Mouse (Mus musculus): Measurements from ENCODE around the gene Zbtb9. TPM values are rescaled to one million over a fixed set of nuclear protein-coding genes. Genes with fewer than 3 reads are reported as not detected.

Zbtb9 gene
- total and polyA plus RNA-seq, 3 experiments = 10.7 to 13.4 TPM; not detected in 1

DNA sequence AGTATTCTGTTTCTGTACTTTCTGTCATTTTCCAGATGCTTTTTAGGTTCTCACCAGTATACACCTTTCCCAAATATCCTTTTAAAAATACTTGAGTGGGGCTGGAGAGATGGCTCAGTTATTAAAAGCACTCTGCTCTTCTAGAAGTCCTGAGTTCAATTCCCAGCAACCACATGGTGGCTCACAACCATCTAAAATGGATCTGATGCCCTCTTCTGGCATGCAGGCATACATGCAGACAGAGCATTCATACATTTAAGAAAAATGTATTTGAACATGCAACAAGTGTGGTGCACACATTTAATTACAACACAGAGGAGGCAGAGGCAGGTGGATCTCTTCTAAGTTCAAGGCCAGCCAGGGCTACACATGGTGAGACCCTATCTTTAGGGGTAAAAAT lies 2.4 kb downstream of the Zbtb9 start:
- H3K4me3 ChIP-seq (ENCODE audit: control insufficient read depth in 1 of 2, insufficient read depth in 1 of 2, low read depth in 2 of 2, low read length in 2 of 2) = no peak overlapping the region
- H3K4me1 ChIP-seq (ENCODE audit: control insufficient read depth in 1 of 2, insufficient read depth in 2 of 2, low read length in 2 of 2) = peaks cover 0 to 35% of the 10 kb centered on the region in 2 experiments
- no peaks in the 10 kb centered on the region for H3K9me3 ChIP-seq (replicated peaks; ENCODE audit: insufficient read depth, low read length)
- H3K79me2 ChIP-seq (ENCODE audit: control insufficient read depth, insufficient read depth, low read length, poor library complexity) = peaks cover 37% of the 10 kb centered on the region
- DNase-seq (ENCODE audit: low read depth, low spot score) = no peak
- H3K9ac ChIP-seq (ENCODE audit: control insufficient read depth, low read depth, low read length, poor library complexity, severe bottlenecking) = no peak overlapping the region
- no peak for TF ChIP-seq NELFE (IDR thresholded peaks at IDR 0.05; ENCODE audit: low read depth, low read length)
- TF ChIP-seq ZNF384 (IDR thresholded peaks at IDR 0.05; ENCODE audit: low read depth, low read length) = no peak
- peak; percentile 35 for TF ChIP-seq RAD21 (IDR thresholded peaks at IDR 0.05; ENCODE audit: low read depth, low read length)
- no peak for TF ChIP-seq POLR2A (IDR thresholded peaks at IDR 0.05; ENCODE audit: control insufficient read depth in 1 of 2, insufficient read depth in 1 of 2, low read depth in 1 of 2, low read length in 2 of 2, poor library complexity in 1 of 2)
- TF ChIP-seq SIN3A (IDR thresholded peaks at IDR 0.05; ENCODE audit: low read length) = no peak
- TF ChIP-seq MYC (IDR thresholded peaks at IDR 0.05; ENCODE audit: low read depth, low read length) = peak; percentile 68; the same call in 1 of the 2 replicates
- no peak for TF ChIP-seq MYB (IDR thresholded peaks at IDR 0.05; ENCODE audit: low read depth, low read length)
- TF ChIP-seq GABPA (IDR thresholded peaks at IDR 0.05; ENCODE audit: low read depth, low read length) = no peak
- TF ChIP-seq TCF12 (IDR thresholded peaks at IDR 0.05; ENCODE audit: low read depth, low read length) = no peak
- no peak; the same call in 1 of the 2 replicates for TF ChIP-seq SMC3 (IDR thresholded peaks at IDR 0.05; ENCODE audit: low read depth, low read length)
- no peak for TF ChIP-seq USF1 (IDR thresholded peaks at IDR 0.05; ENCODE audit: low read depth, low read length)
- TF ChIP-seq POLR2AphosphoS5 (IDR thresholded peaks at IDR 0.05; ENCODE audit: borderline replicate concordance, low read depth, low read length) = no peak
- no peak for TF ChIP-seq ETS1 (IDR thresholded peaks at IDR 0.05; ENCODE audit: low read depth, low read length)
- no peak for TF ChIP-seq MEF2A (IDR thresholded peaks at IDR 0.05; ENCODE audit: extremely low read depth, insufficient replicate concordance, low read depth, low read length, poor library complexity, severe bottlenecking)
- TF ChIP-seq UBTF (IDR thresholded peaks at IDR 0.05; ENCODE audit: borderline replicate concordance, insufficient read depth, low read depth, low read length) = no peak
- peak in 2 of 3 experiments; percentile 37 to 52; a peak in 4 of 6 replicates for TF ChIP-seq CTCF (IDR thresholded peaks at IDR 0.05 in 2 of 3, conservative IDR thresholded peaks at IDR 0.05 in 1 of 3; ENCODE audit: control insufficient read depth in 1 of 3, insufficient read depth in 1 of 3, low read depth in 2 of 3, low read length in 3 of 3, poor library complexity in 1 of 3, severe bottlenecking in 1 of 3)
- no peak for TF ChIP-seq ELF1 (IDR thresholded peaks at IDR 0.05; ENCODE audit: low read depth, low read length)
- no peak for TF ChIP-seq NRF1 (IDR thresholded peaks at IDR 0.05; ENCODE audit: insufficient read depth, low read depth, low read length, poor library complexity, severe bottlenecking)
- no peak for TF ChIP-seq USF2 (IDR thresholded peaks at IDR 0.05; ENCODE audit: borderline replicate concordance in 1 of 2, insufficient read depth in 1 of 2, low read depth in 1 of 2, low read length in 2 of 2)
- no peak for TF ChIP-seq POLR2AphosphoS2 (IDR thresholded peaks at IDR 0.05; ENCODE audit: low read length)
- no peak for TF ChIP-seq MXI1 (IDR thresholded peaks at IDR 0.05; ENCODE audit: low read depth, low read length)
- no peak for TF ChIP-seq EP300 (IDR thresholded peaks at IDR 0.05; ENCODE audit: low read depth in 1 of 2, low read length in 2 of 2)
- TF ChIP-seq CHD2 (IDR thresholded peaks at IDR 0.05; ENCODE audit: low read length) = no peak
- no peak for TF ChIP-seq ZC3H11A (IDR thresholded peaks at IDR 0.05; ENCODE audit: low read depth, low read length)
- TF ChIP-seq ZMIZ1 (IDR thresholded peaks at IDR 0.05; ENCODE audit: low read depth, low read length) = no peak
- peaks cover 3 to 38% of the 10 kb centered on the region in 2 experiments; a peak in 3 of 4 replicates for H3K36me3 ChIP-seq (ENCODE audit: control insufficient read depth in 1 of 2, insufficient read depth in 2 of 2, low read length in 2 of 2)
- H3K27me3 ChIP-seq (ENCODE audit: control insufficient read depth in 1 of 2, insufficient read depth in 2 of 2, low read length in 2 of 2) = no peaks in the 10 kb centered on the region
- no peak overlapping the region for H3K27ac ChIP-seq (ENCODE audit: control insufficient read depth, low read depth, low read length)
